Comparison of ENCODE assay signal across 16 mouse cellular contexts in genomic region chr1:157888573-157888972, GRCm38 (mm10).
DNase-seq lines count a peak whose midpoint lies in the region; ATAC-seq and TF ChIP-seq lines count a peak whose summit lies in the region.
"Had no signal": no experiment of that assay in that cellular context is flagged by ENCODE, and none has a peak within 500 bp of the region (broad histone marks: within the 10 kb centered on the region; RNA-seq: fewer than 3 reads in every experiment).

No protein-coding gene starts in this region.

- no peak overlapping the region for H3K9ac ChIP-seq in stomach, postnatal 0 days (ENCODE audit: low read length)
- H3K9ac ChIP-seq: heart, embryonic 13.5 days; hindbrain, embryonic 15.5 days had no signal

- TF ChIP-seq CTCF in stomach, postnatal 0 days (IDR thresholded peaks at IDR 0.05; ENCODE audit: low read depth): no peak

- TF ChIP-seq EP300 in stomach, postnatal 0 days (optimal IDR thresholded peaks at IDR 0.05): no peak

- no peak overlapping the region for H3K4me3 ChIP-seq in stomach, postnatal 0 days (ENCODE audit: low read depth, low read length)
- no peak overlapping the region for H3K4me3 ChIP-seq in heart, embryonic 10.5 days
- H3K4me3 ChIP-seq: heart, embryonic 13.5 days; hindbrain, embryonic 15.5 days had no signal

- H3K27me3 ChIP-seq in stomach, postnatal 0 days (ENCODE audit: control insufficient read depth, insufficient read depth, low read length): no peaks in the 10 kb centered on the region
- H3K27me3 ChIP-seq in heart, embryonic 10.5 days (ENCODE audit: insufficient read depth, poor library complexity, severe bottlenecking): no peaks in the 10 kb centered on the region
- H3K27me3 ChIP-seq: heart, embryonic 13.5 days; hindbrain, embryonic 15.5 days had no signal

- no peak for DNase-seq in frontal cortex, postnatal 25 days (ENCODE audit: low spot score in 2 of 2)
- peak; percentile 46 for DNase-seq in layer of hippocampus, adult 11-12 months (ENCODE audit: low spot score)
- DNase-seq in left cerebral cortex, adult 9 months (ENCODE audit: low spot score in 2 of 2): peak; percentile 33 to 39
- DNase-seq in right cerebral cortex, postnatal 4 days: peak; percentile 25
- no peak for DNase-seq in stomach, postnatal 0 days (ENCODE audit: low spot score)
- no peak for DNase-seq in heart, embryonic 10.5 days (ENCODE audit: low spot score)
- no peak for DNase-seq in heart, postnatal 14 days
- DNase-seq: cerebellum, adult 9-10 months; embryo, embryonic 11 days; gastrocnemius, postnatal 25 days; kidney, adult 18-20 months; liver; lung, adult 2 months had no signal

- no peaks in the 10 kb centered on the region for H3K36me3 ChIP-seq in stomach, postnatal 0 days (ENCODE audit: control insufficient read depth, insufficient read depth, low read length)
- H3K36me3 ChIP-seq in heart, embryonic 10.5 days: no peaks in the 10 kb centered on the region
- H3K36me3 ChIP-seq: heart, embryonic 13.5 days; hindbrain, embryonic 15.5 days had no signal

- 77% methylated on average over 7 of the region's 7 CpGs for WGBS in stomach, postnatal 0 days
- 77% methylated on average over 7 of the region's 7 CpGs for WGBS in heart, embryonic 10.5 days

- H3K4me2 ChIP-seq in stomach, postnatal 0 days (replicated peaks; ENCODE audit: low read depth): no peak overlapping the region
- H3K4me2 ChIP-seq: heart, embryonic 13.5 days; hindbrain, embryonic 15.5 days had no signal

- H3K9me3 ChIP-seq in stomach, postnatal 0 days (ENCODE audit: control insufficient read depth, low read length): no peaks in the 10 kb centered on the region
- H3K9me3 ChIP-seq in heart, embryonic 10.5 days: no peaks in the 10 kb centered on the region
- H3K9me3 ChIP-seq: heart, embryonic 13.5 days; hindbrain, embryonic 15.5 days had no signal

- ATAC-seq in frontal cortex, adult (ENCODE audit: low TSS enrichment): peak; percentile 81
- no peak for ATAC-seq in stomach, postnatal 0 days (ENCODE audit: low FRiP score, low TSS enrichment)

- intact Hi-C loops in heart, postnatal 14 days (cut with DNase I): no loop called here

- H3K27ac ChIP-seq in stomach, postnatal 0 days (replicated peaks): no peak overlapping the region
- no peak overlapping the region for H3K27ac ChIP-seq in heart, embryonic 10.5 days
- H3K27ac ChIP-seq: heart, embryonic 13.5 days; hindbrain, embryonic 15.5 days had no signal

- H3K4me1 ChIP-seq in stomach, postnatal 0 days (replicated peaks; ENCODE audit: control insufficient read depth, insufficient read depth): no peaks in the 10 kb centered on the region
- no peaks in the 10 kb centered on the region for H3K4me1 ChIP-seq in heart, embryonic 10.5 days
- H3K4me1 ChIP-seq: heart, embryonic 13.5 days; hindbrain, embryonic 15.5 days had no signal

Comparison
In these comparisons a context has a peak if more than half of its experiments do, and no peak if none do; other contexts are left out.
1. DNase-seq: peak in layer of hippocampus, adult 11-12 months (single experiment), left cerebral cortex, adult 9 months (2 of 2) and right cerebral cortex, postnatal 4 days (single experiment); none in frontal cortex, postnatal 25 days (0 of 2), stomach, postnatal 0 days (single experiment), heart, embryonic 10.5 days (single experiment) and heart, postnatal 14 days (0 of 2).